Mouse (Mus musculus) embryonic facial prominence, embryonic 11.5 days (tissue): ENCODE data around the gene Gp9. TPM values are rescaled to one million over a fixed set of nuclear protein-coding genes. Genes with fewer than 3 reads are reported as not detected.

Experiments
- ATAC-seq: fragments of 200-750 bp; cut with Nextera tagmentation; replicated peaks from 2 replicates; pipeline ENCODE4 v1.8.0; 2017; ENCODE audit warnings: low read depth; ENCODE audit not compliant: insufficient number of reproducible peaks, low FRiP score, low TSS enrichment
- DNase-seq: peaks from one replicate; pipeline ENCODE4 v3.0.0-alpha.2; 2015; ENCODE audit warnings: low spot score
- H3K27ac ChIP-seq: fragments of 300-500 bp; sonication (generic); replicated peaks from 2 replicates; pipeline ENCODE4 v1.5.1; 2014; ENCODE audit warnings: mild to moderate bottlenecking, low read depth, low read length, control low read depth
- H3K27me3 ChIP-seq: fragments of 300-500 bp; sonication (generic); 2 replicates; pipeline ENCODE4 v1.6.1; 2014; ENCODE audit warnings: mild to moderate bottlenecking, low read length, moderate library complexity, mixed read lengths; ENCODE audit not compliant: control insufficient read depth, insufficient read depth
- H3K36me3 ChIP-seq: fragments of 300-500 bp; sonication (generic); replicated peaks from 2 replicates; pipeline ENCODE4 v1.6.1; 2014; ENCODE audit warnings: low read depth, mild to moderate bottlenecking, low read length, moderate library complexity, mixed read lengths; ENCODE audit not compliant: control insufficient read depth, insufficient read depth
- H3K4me1 ChIP-seq: fragments of 300-500 bp; sonication (generic); 2 replicates; pipeline ENCODE4 v1.6.1; 2014; ENCODE audit warnings: low read length, mixed read lengths; ENCODE audit not compliant: control insufficient read depth, insufficient read depth
- H3K4me2 ChIP-seq: fragments of 300-500 bp; sonication (generic); 2 replicates; pipeline ENCODE4 v1.6.1; 2014; ENCODE audit warnings: low read depth, mild to moderate bottlenecking, control low read depth, low read length, moderate library complexity
- H3K4me3 ChIP-seq: fragments of 300-500 bp; sonication (generic); 2 replicates; pipeline ENCODE4 v1.5.1; 2014; ENCODE audit warnings: low read depth, low read length, control low read depth
- H3K9ac ChIP-seq: fragments of 300-500 bp; sonication (generic); replicated peaks from 2 replicates; pipeline ENCODE4 v1.6.1; 2014; ENCODE audit warnings: mild to moderate bottlenecking, control low read depth, low read length
- H3K9me3 ChIP-seq: fragments of 300-500 bp; sonication (generic); replicated peaks from 2 replicates; pipeline ENCODE4 v1.6.1; 2016; ENCODE audit warnings: mild to moderate bottlenecking, low read length, inconsistent platforms, mixed read lengths; ENCODE audit not compliant: control insufficient read depth
- WGBS: fragments of 180-500 bp; shearing (Covaris S2); extraction: QIAGEN DNeasy Blood & Tissue Kit; methylation state at CpG from one replicate; pipeline ENCODE4 v1.1.7; 2014; 5-methylcytosine and 5-hydroxymethylcytosine counted together
- polyA plus RNA-seq: library from polyadenylated mRNA; unstranded; fragments of >200 nt; fragmentation: Nextera tagmentation; extraction: Ambion mirVana; gene quantifications from 2 replicates; pipeline ENCODE4 v1.2.1, GENCODE M21; 2014

Gene Gp9
- polyA plus RNA-seq, 1 experiment from 2014 or later, result 1.9 TPM

- no peak overlapping the region for H3K9ac ChIP-seq
- no peaks in the 10 kb centered on the region for H3K36me3 ChIP-seq
- WGBS, result 78% methylated on average over 8 of the region's 8 CpGs
- no peak overlapping the region for H3K4me3 ChIP-seq
- no peak overlapping the region for H3K27ac ChIP-seq
- ATAC-seq, result no peak
- no peak for DNase-seq
- no peaks in the 10 kb centered on the region for H3K27me3 ChIP-seq
- H3K4me2 ChIP-seq, result no peak overlapping the region
- H3K4me1 ChIP-seq, result no peaks in the 10 kb centered on the region
- H3K9me3 ChIP-seq, result no peaks in the 10 kb centered on the region
Measured at GRCm38 (mm10) chr6:87784033-87784432, 6.2 kb downstream of the Gp9 start.

DNA sequence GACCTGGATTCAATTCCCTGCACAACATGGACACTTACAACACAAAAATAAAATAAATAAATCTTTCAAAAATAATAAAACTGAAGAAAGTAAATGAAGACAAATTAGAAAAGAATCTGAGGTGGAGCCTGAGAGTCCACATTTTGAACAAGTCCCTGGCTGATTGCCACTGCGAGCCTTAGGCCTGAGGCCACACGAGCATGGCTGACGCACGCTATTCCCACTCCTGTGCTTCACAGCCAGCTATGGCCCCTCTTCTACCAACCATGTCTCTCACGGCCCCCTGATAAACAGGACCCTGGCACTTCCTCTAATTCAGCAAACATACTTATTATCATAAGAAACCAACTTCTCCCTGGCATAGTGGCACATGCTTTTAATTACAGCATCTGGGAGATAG is 8.7 kb downstream of the Gp9 start:
- H3K27ac ChIP-seq, result no peak overlapping the region
- no peak for ATAC-seq
- H3K9me3 ChIP-seq, result no peaks in the 10 kb centered on the region
- WGBS, result 77% methylated on average over 5 of the region's 5 CpGs
- no peak overlapping the region for H3K4me2 ChIP-seq
- H3K4me1 ChIP-seq, result no peaks in the 10 kb centered on the region
- H3K9ac ChIP-seq, result no peak overlapping the region
- H3K36me3 ChIP-seq, result no peaks in the 10 kb centered on the region
- DNase-seq, result no peak
- H3K4me3 ChIP-seq, result no peak overlapping the region
- H3K27me3 ChIP-seq, result no peaks in the 10 kb centered on the region

GRCm38 (mm10) chr6:87787108-87787890 is 9.4 kb downstream of the Gp9 start:
- no peak for DNase-seq
- Histone ChIP-seq H3K4me2 (no peak overlapping the region), H3K4me3 (no peak overlapping the region), H3K27ac (no peak overlapping the region), H3K27me3 (no peaks in the 10 kb centered on the region), H3K36me3 (peaks cover 5% of the 10 kb centered on the region; the same call in 1 of the 2 replicates), H3K9me3 (no peaks in the 10 kb centered on the region), H3K4me1 (no peaks in the 10 kb centered on the region), H3K9ac (no peak overlapping the region)
- ATAC-seq, result no peak
- 86% methylated on average over 6 of the region's 6 CpGs for WGBS

GRCm38 (mm10) chr6:87788266-87788895 is 10.5 kb downstream of the Gp9 start:
- peaks cover 6% of the 10 kb centered on the region; the same call in 1 of the 2 replicates for H3K36me3 ChIP-seq
- no peak for DNase-seq
- H3K9me3 ChIP-seq, result no peaks in the 10 kb centered on the region
- WGBS, result 85% methylated on average over 9 of the region's 9 CpGs
- ATAC-seq, result no peak
- no peak overlapping the region for H3K4me2 ChIP-seq
- H3K4me3 ChIP-seq, result no peak overlapping the region
- no peak overlapping the region for H3K27ac ChIP-seq
- no peaks in the 10 kb centered on the region for H3K4me1 ChIP-seq
- H3K27me3 ChIP-seq, result no peaks in the 10 kb centered on the region
- no peak overlapping the region for H3K9ac ChIP-seq

DNA sequence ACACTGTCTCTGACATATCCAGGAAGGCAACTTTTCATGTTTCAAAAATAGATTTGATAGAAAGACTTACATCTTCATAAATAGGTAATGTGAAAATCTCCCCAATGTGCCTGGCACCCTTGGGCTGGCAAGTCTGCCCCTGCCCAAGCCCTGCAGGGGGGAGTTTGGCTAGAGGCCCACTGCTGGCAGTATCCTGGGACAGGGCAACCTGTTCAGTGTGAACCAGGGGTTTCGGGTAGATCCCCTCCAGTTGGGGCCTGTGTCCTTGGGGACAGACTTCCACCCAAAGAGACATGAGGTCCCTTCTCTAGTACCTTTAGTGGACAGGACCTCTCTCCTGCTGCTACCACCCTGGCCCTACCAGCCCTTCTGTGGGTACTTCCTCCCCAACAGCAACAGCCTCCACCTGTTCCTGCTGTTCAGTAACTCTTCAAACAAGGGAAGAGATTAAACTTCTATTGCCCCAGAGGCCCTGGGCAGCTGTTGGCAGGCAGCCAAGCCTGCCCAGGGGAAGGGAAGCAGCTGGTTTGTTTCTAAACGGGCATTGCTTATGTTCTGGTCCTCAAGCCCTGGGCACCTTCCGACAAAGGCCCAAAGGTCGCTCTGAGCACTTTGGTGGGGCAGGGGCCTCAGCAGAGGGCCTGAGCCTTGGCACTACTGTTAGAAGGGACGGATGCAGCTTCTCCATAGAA is 11.2 kb downstream of the Gp9 start:
- Histone ChIP-seq H3K4me3 (no peak overlapping the region), H3K27me3 (no peaks in the 10 kb centered on the region), H3K9me3 (no peaks in the 10 kb centered on the region), H3K4me1 (no peaks in the 10 kb centered on the region), H3K9ac (no peak overlapping the region), H3K27ac (no peak overlapping the region), H3K36me3 (peaks cover 6% of the 10 kb centered on the region; the same call in 1 of the 2 replicates), H3K4me2 (no peak overlapping the region)
- WGBS, result 62% methylated on average over 5 of the region's 5 CpGs
- ATAC-seq, result no peak
- DNase-seq, result no peak

- no peaks in the 10 kb centered on the region for H3K9me3 ChIP-seq
- no peak for DNase-seq
Measured at GRCm38 (mm10) chr6:87789791-87790190, 11.9 kb downstream of the Gp9 start.

DNA sequence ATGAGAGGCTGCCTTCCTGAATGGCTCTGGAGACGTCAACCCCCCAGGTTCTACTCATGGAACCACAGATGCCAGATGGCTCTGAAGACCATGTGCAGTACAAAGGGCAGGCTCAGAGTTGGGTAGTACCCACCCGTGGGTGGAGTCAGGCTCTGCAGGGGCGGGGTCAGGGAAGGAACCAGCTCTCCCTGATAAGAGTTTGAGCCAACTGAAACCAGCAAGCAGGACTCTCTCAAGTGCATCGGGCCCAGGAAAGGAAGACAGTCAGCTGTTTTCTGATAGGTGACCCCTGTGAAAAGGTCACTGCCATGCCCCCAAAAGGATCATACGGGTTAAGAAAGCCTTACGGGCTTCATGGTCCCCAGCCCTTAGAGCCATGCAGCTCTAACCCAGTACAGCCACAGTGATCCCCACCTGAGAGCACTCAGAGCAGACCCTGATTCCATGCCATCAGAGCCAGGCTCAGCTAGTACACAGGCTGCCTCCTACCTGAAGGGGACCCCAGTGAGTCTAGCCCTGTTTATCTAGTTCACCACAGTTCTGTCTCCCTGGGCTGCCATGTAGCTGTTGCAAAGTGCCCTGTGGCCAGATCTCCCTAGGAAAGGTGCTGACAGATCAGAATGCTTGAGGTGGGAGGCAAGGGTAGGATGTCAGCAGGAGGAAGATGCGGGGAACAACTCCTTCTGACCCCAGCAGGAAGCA is 13.1 kb downstream of the Gp9 start:
- Histone ChIP-seq H3K4me1 (no peaks in the 10 kb centered on the region), H3K27me3 (no peaks in the 10 kb centered on the region), H3K27ac (no peak overlapping the region), H3K4me3 (no peak overlapping the region), H3K9me3 (no peaks in the 10 kb centered on the region), H3K36me3 (peaks cover 6% of the 10 kb centered on the region; the same call in 1 of the 2 replicates), H3K9ac (no peak overlapping the region), H3K4me2 (no peak overlapping the region)
- WGBS, result 69% methylated on average over 7 of the region's 7 CpGs
- DNase-seq (no peak), ATAC-seq (no peak)

More at GRCm38 (mm10) chr6:87789791-87790190, 11.9 kb downstream of the Gp9 start:
- Histone ChIP-seq H3K27ac (no peak overlapping the region), H3K9ac (no peak overlapping the region), H3K4me2 (no peak overlapping the region), H3K4me3 (no peak overlapping the region), H3K27me3 (no peaks in the 10 kb centered on the region), H3K36me3 (peaks cover 6% of the 10 kb centered on the region; the same call in 1 of the 2 replicates), H3K4me1 (no peaks in the 10 kb centered on the region)
- WGBS, result 92% methylated on average over 6 of the region's 6 CpGs
- no peak for ATAC-seq
